Mouse (Mus musculus) lung, postnatal 0 days (tissue): ENCODE measurements around the gene Gjb2.

ENCODE experiments used
- CTCF ChIP-seq: IDR thresholded peaks from 2 replicates; pipeline ENCODE4 v1.5.1; 2016; ENCODE audit warnings: antibody characterized with exemption, mild to moderate bottlenecking
- EP300 ChIP-seq: IDR thresholded peaks from 2 replicates; pipeline ENCODE4 v1.6.1; 2016; ENCODE audit warnings: antibody characterized with exemption, mild to moderate bottlenecking, control low read depth

DNA sequence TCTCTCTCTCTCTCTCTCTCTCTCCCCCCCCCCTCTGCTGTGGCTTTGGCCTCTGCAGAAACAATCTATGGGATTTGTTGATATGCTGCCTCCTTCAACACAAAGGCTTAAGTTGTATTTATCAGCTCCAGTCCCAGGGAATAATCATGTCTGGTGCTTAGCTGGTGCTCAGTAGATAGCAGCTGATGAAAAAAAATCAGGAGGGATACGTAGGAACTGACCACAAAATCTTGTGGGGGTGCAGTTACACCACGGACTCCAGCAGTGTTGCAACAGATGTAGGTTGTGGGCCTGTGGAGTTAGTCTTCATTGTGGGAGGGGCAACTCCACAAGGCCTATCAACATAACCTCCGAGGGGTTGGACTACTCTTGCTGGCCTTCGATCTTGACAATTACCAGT lies 8.6 kb downstream of the Gjb2 start:
- TF ChIP-seq CTCF = no peak
- TF ChIP-seq EP300 = no peak
